Comparison of ENCODE assay signal across 20 mouse cellular contexts in the genomic region with DNA sequence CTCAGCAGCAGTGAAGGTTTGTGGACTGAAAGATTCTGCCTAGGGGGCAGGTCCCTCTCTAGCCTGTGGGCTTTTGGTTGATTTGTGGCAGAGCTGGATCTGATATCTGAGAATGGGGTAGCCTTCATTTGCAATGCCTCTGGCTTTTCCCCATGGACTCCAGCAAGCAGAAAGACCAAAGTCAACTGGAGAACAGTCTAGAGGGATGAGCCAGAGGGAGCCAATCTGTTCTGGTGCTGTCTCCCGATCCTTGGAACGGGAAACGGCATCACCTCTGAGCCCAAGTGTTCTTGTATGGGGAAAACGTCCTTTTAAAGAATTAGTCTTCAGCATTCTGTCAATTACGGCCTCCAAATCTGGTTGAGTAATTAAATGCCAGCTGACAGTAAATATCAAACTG.
DNase-seq lines count a peak whose midpoint lies in the region; ATAC-seq and TF ChIP-seq lines count a peak whose summit lies in the region.
"Had no signal": no experiment of that assay in that cellular context is flagged by ENCODE, and none has a peak within 500 bp of the region (broad histone marks: within the 10 kb centered on the region; RNA-seq: fewer than 3 reads in every experiment).

No protein-coding gene starts in this region.

- no peak overlapping the region for H3K9ac ChIP-seq in forebrain, postnatal 0 days
- no peak overlapping the region for H3K9ac ChIP-seq in forebrain, embryonic 11.5 days (ENCODE audit: low read length)
- H3K9ac ChIP-seq: embryonic facial prominence, embryonic 12.5 days; embryonic facial prominence, embryonic 15.5 days; forebrain, embryonic 13.5 days; hindbrain, embryonic 13.5 days; intestine, embryonic 15.5 days had no signal

- H3K4me2 ChIP-seq in forebrain, postnatal 0 days (ENCODE audit: low read depth), result no peak overlapping the region
- H3K4me2 ChIP-seq in forebrain, embryonic 11.5 days (ENCODE audit: low read depth, low read length, severe bottlenecking), result no peak overlapping the region
- H3K4me2 ChIP-seq: embryonic facial prominence, embryonic 12.5 days; embryonic facial prominence, embryonic 15.5 days; forebrain, embryonic 13.5 days; heart, embryonic 11.5 days; hindbrain, embryonic 13.5 days; intestine, embryonic 15.5 days had no signal

- no peak for ATAC-seq in forebrain, postnatal 0 days
- ATAC-seq in forebrain, embryonic 11.5 days (replicated peaks; ENCODE audit: low FRiP score), result no peak
- ATAC-seq: CD4-positive, CD25-positive, alpha-beta regulatory T cell, adult 4 months; forebrain, embryonic 13.5 days; intestine, embryonic 15.5 days had no signal

- peak; percentile 11 to 16 for DNase-seq in cerebellum, postnatal 25 days
- no peak for DNase-seq in cerebellum, adult 18-20 months
- peak; percentile 36 for DNase-seq in forebrain, postnatal 0 days
- DNase-seq in forebrain, embryonic 11.5 days (ENCODE audit: low spot score), result no peak
- DNase-seq in layer of hippocampus, adult 2 months (ENCODE audit: low spot score in 2 of 2), result no peak
- no peak for DNase-seq in layer of hippocampus, adult 9-11 months
- DNase-seq: adrenal gland, adult 2 months; adrenal gland, postnatal 14 days; gastrocnemius, adult 2 months; gastrocnemius, postnatal 14 days; heart, adult 11 months; kidney, adult 11 months; kidney, adult 8-10 months had no signal

- no peak for TF ChIP-seq CTCF in forebrain, postnatal 0 days (IDR thresholded peaks at IDR 0.05; ENCODE audit: low read depth)
- no peak for TF ChIP-seq CTCF in layer of hippocampus, adult 2 months (conservative IDR thresholded peaks at IDR 0.05)

- no peaks in the 10 kb centered on the region for H3K9me3 ChIP-seq in forebrain, postnatal 0 days (ENCODE audit: low read length)
- no peaks in the 10 kb centered on the region for H3K9me3 ChIP-seq in forebrain, embryonic 11.5 days (ENCODE audit: control insufficient read depth, low read length)
- H3K9me3 ChIP-seq: embryonic facial prominence, embryonic 12.5 days; embryonic facial prominence, embryonic 15.5 days; forebrain, embryonic 13.5 days; hindbrain, embryonic 13.5 days; intestine, embryonic 15.5 days had no signal

- H3K36me3 ChIP-seq in forebrain, postnatal 0 days (ENCODE audit: insufficient read depth), result no peaks in the 10 kb centered on the region
- no peaks in the 10 kb centered on the region for H3K36me3 ChIP-seq in forebrain, embryonic 11.5 days (ENCODE audit: control insufficient read depth, insufficient read depth, low read length)
- H3K36me3 ChIP-seq: embryonic facial prominence, embryonic 12.5 days; embryonic facial prominence, embryonic 15.5 days; hindbrain, embryonic 13.5 days; intestine, embryonic 15.5 days had no signal

- 45% methylated on average over 5 of the region's 5 CpGs for WGBS in forebrain, postnatal 0 days
- WGBS in forebrain, embryonic 11.5 days, result 89% methylated on average over 5 of the region's 5 CpGs

- H3K4me1 ChIP-seq in forebrain, postnatal 0 days (ENCODE audit: insufficient read depth), result peaks cover 10% of the 10 kb centered on the region; the same call in 1 of the 2 replicates
- H3K4me1 ChIP-seq in forebrain, embryonic 11.5 days (replicated peaks; ENCODE audit: control insufficient read depth, insufficient read depth, low read length), result no peaks in the 10 kb centered on the region
- H3K4me1 ChIP-seq: embryonic facial prominence, embryonic 12.5 days; embryonic facial prominence, embryonic 15.5 days; forebrain, embryonic 13.5 days; intestine, embryonic 15.5 days had no signal

- no peak overlapping the region for H3K4me3 ChIP-seq in forebrain, postnatal 0 days (ENCODE audit: low read depth, low read length)
- no peak overlapping the region for H3K4me3 ChIP-seq in forebrain, embryonic 11.5 days (ENCODE audit: low read depth, low read length)
- no peak overlapping the region for H3K4me3 ChIP-seq in layer of hippocampus, adult 2 months
- H3K4me3 ChIP-seq: embryonic facial prominence, embryonic 12.5 days; embryonic facial prominence, embryonic 15.5 days; forebrain, embryonic 13.5 days; gastrocnemius, adult 2 months; hindbrain, embryonic 13.5 days; intestine, embryonic 15.5 days had no signal

- H3K27ac ChIP-seq in forebrain, postnatal 0 days (ENCODE audit: low read depth, low read length), result peak overlapping the region; percentile 62
- no peak overlapping the region for H3K27ac ChIP-seq in forebrain, embryonic 11.5 days (ENCODE audit: low read depth, low read length)
- H3K27ac ChIP-seq in layer of hippocampus, adult 2 months, result peak overlapping the region; percentile 67
- H3K27ac ChIP-seq: embryonic facial prominence, embryonic 12.5 days; embryonic facial prominence, embryonic 15.5 days; forebrain, embryonic 13.5 days; gastrocnemius, adult 2 months; intestine, embryonic 15.5 days had no signal

- H3K27me3 ChIP-seq in forebrain, postnatal 0 days (ENCODE audit: insufficient read depth, low read length), result no peaks in the 10 kb centered on the region
- H3K27me3 ChIP-seq in forebrain, embryonic 11.5 days (ENCODE audit: control insufficient read depth, insufficient read depth, low read length), result no peaks in the 10 kb centered on the region
- H3K27me3 ChIP-seq: embryonic facial prominence, embryonic 12.5 days; embryonic facial prominence, embryonic 15.5 days; forebrain, embryonic 13.5 days; hindbrain, embryonic 13.5 days; intestine, embryonic 15.5 days had no signal

Comparison
In these comparisons a context has a peak if more than half of its experiments do, and no peak if none do; other contexts are left out.
1. DNase-seq: peak in cerebellum, postnatal 25 days (2 of 2) and forebrain, postnatal 0 days (single experiment); none in cerebellum, adult 18-20 months (0 of 2), forebrain, embryonic 11.5 days (single experiment), layer of hippocampus, adult 2 months (0 of 2) and layer of hippocampus, adult 9-11 months (single experiment).